Mouse (Mus musculus) layer of hippocampus, adult 9-11 months (tissue): ENCODE results near the gene Rnase10.
"Not testable (repeated sequence)": the region's sequence is repeated elsewhere in the genome, so short reads cannot be mapped to it uniquely, and the experiment has no call there.

Experiments
- DNase-seq: peaks from one replicate; pipeline ENCODE4 v3.0.0; 2022

The Rnase10 gene

GRCm38 (mm10) chr14:51007152-51007801 is at the start of gene Rnase10:
Gene Rnase10 (plus strand): TSS chr14:51007751.
- no peak for DNase-seq

GRCm38 (mm10) chr14:50958289-50958995 is 49.1 kb upstream of the Rnase10 start:
- DNase-seq, result not testable (repeated sequence)

GRCm38 (mm10) chr14:50968216-50968980 is 39.2 kb upstream of the Rnase10 start:
- DNase-seq, result no peak

- no peak for DNase-seq
Measured at GRCm38 (mm10) chr14:50969041-50969440, 38.5 kb upstream of the Rnase10 start.

GRCm38 (mm10) chr14:50969558-50970544 is 37.7 kb upstream of the Rnase10 start:
- DNase-seq, result peak; percentile 76

GRCm38 (mm10) chr14:50970822-50971221 is 36.7 kb upstream of the Rnase10 start:
- DNase-seq, result no peak

GRCm38 (mm10) chr14:50973054-50973453 is 34.5 kb upstream of the Rnase10 start:
- not testable (repeated sequence) for DNase-seq

GRCm38 (mm10) chr14:50973700-50974099 is 33.9 kb upstream of the Rnase10 start:
- no peak for DNase-seq

- no peak for DNase-seq
Measured at GRCm38 (mm10) chr14:50975001-50975400, 32.5 kb upstream of the Rnase10 start.

- no peak for DNase-seq
Measured at GRCm38 (mm10) chr14:50976674-50977073, 30.9 kb upstream of the Rnase10 start.

GRCm38 (mm10) chr14:50978451-50978850 is 29.1 kb upstream of the Rnase10 start:
- not testable (repeated sequence) for DNase-seq

GRCm38 (mm10) chr14:50979631-50980030 is 27.9 kb upstream of the Rnase10 start:
- DNase-seq, result no peak

- no peak for DNase-seq
Measured at GRCm38 (mm10) chr14:50981207-50981606, 26.3 kb upstream of the Rnase10 start.

GRCm38 (mm10) chr14:50981837-50982236 is 25.7 kb upstream of the Rnase10 start:
- DNase-seq, result no peak

GRCm38 (mm10) chr14:50987668-50988067 is 19.9 kb upstream of the Rnase10 start:
- no peak for DNase-seq

GRCm38 (mm10) chr14:50991037-50991436 is 16.5 kb upstream of the Rnase10 start:
- DNase-seq, result no peak

GRCm38 (mm10) chr14:50997088-50997487 is 10.5 kb upstream of the Rnase10 start:
- DNase-seq, result peak; percentile 18

- DNase-seq, result no peak
Measured at GRCm38 (mm10) chr14:50997999-50998666, 9.4 kb upstream of the Rnase10 start.

- DNase-seq, result peak; percentile 37
Measured at GRCm38 (mm10) chr14:51007914-51008713, 563 bp downstream of the Rnase10 start.

GRCm38 (mm10) chr14:51008781-51009180 is 1.2 kb downstream of the Rnase10 start:
- DNase-seq, result no peak

GRCm38 (mm10) chr14:51009572-51009971 is 2.0 kb downstream of the Rnase10 start:
- DNase-seq, result no peak
